Mouse (Mus musculus): ENCODE data around the gene D11Wsu47e. TPM values are rescaled to one million over a fixed set of nuclear protein-coding genes. Genes with fewer than 3 reads are reported as not detected.

The D11Wsu47e gene
- total and polyA plus RNA-seq, 3 experiments = 7.0 to 20.2 (median 14.0) TPM

DNA sequence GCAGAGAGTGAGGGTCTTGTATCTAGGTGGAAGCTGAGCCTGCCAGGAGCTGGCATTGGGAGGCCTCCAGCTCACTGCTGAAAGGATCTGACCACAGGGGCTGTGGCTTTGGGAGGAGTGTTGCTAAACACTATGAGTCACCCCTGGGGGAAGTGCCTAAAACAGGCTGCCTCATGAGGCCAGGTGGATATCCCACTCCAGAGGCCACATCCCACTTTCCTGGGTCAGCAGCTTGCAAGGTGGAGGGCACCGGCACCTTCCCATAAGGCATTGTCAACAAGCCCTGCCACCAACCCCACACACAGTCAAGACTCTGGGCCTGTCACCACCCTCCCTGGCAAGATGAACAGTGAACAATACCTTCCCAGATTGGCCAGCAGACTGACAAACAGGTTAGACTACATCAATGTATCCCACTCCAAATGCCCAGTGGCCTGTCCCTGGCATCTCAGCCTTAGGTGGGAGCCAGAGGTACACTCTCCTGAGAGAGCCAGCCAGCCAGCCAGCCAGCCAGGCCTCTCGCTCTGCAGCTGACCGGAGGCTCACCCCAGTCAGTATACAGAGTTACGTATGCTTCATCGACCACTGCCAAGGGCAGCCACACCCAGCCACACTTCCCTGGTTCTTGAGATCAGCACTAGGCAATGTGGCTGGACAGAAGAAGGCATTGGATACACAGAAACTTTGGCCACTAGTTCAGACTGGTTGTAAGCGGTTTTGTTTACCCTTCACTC lies 49.6 kb downstream of the D11Wsu47e start:
- Histone ChIP-seq H3K9me3 (replicated peaks) (no peaks in the 10 kb centered on the region), H3K36me3 (replicated peaks) (peaks cover 92% of the 10 kb centered on the region), H3K4me3 (ENCODE audit: low read depth, low read length) (peak overlapping the region; percentile 44; the same call in 1 of the 2 replicates), H3K27me3 (ENCODE audit: insufficient read depth, low read length) (no peaks in the 10 kb centered on the region), H3K4me1 (ENCODE audit: insufficient read depth, low read depth, low read length) (peaks cover 67% of the 10 kb centered on the region)
- TF ChIP-seq CTCF (IDR thresholded peaks at IDR 0.05; ENCODE audit: low read depth, low read length) (no peak), GATA1 (IDR thresholded peaks at IDR 0.05; ENCODE audit: borderline replicate concordance, low read length) (no peak), TAL1 (conservative IDR thresholded peaks at IDR 0.05; ENCODE audit: low read depth, low read length) (no peak), POLR2AphosphoS5 (IDR thresholded peaks at IDR 0.05; ENCODE audit: insufficient replicate concordance, low read depth, low read length) (no peak), GATA2 (IDR thresholded peaks at IDR 0.05; ENCODE audit: borderline replicate concordance, low read depth, low read length) (no peak)
- peak; percentile 63 for ATAC-seq (ENCODE audit: extremely low read depth, insufficient number of reproducible peaks, low FRiP score, poor library complexity, severe bottlenecking)
- peak; percentile 57 for DNase-seq (ENCODE audit: low spot score)

DNA sequence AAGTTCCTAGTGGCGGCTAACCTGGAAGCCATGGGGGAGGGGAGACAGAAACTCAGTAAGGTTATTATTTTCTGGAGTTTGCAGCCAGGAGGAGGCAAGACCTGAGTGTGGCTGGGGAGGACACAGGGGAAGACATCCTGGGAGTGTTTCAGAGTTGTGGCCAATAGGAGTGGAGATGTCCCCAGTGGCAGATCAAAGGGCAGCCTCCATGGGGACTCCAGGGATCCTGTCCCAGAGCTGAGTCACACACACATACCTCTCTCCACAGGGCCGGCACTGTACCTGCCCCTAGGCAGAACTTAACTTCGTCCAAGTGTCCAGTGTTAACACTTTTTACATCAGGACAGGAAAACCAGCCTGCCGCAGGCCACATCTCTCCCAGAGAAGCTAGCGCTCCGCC lies 50.9 kb downstream of the D11Wsu47e start:
- DNase-seq (ENCODE audit: low spot score) (no peak), ATAC-seq (ENCODE audit: extremely low read depth, insufficient number of reproducible peaks, low FRiP score, poor library complexity, severe bottlenecking) (no peak)
- H3K36me3 ChIP-seq (replicated peaks) = peaks cover 92% of the 10 kb centered on the region
- H3K9me3 ChIP-seq (replicated peaks) = no peaks in the 10 kb centered on the region
- H3K27me3 ChIP-seq (ENCODE audit: insufficient read depth, low read length) = no peaks in the 10 kb centered on the region
- TF ChIP-seq GATA1 (IDR thresholded peaks at IDR 0.05; ENCODE audit: borderline replicate concordance, low read length) = no peak
- no peak for TF ChIP-seq POLR2AphosphoS5 (IDR thresholded peaks at IDR 0.05; ENCODE audit: insufficient replicate concordance, low read depth, low read length)
- TF ChIP-seq TAL1 (conservative IDR thresholded peaks at IDR 0.05; ENCODE audit: low read depth, low read length) = no peak
- TF ChIP-seq CTCF (IDR thresholded peaks at IDR 0.05; ENCODE audit: low read depth, low read length) = no peak
- TF ChIP-seq GATA2 (IDR thresholded peaks at IDR 0.05; ENCODE audit: borderline replicate concordance, low read depth, low read length) = no peak
- H3K4me3 ChIP-seq (ENCODE audit: low read depth, low read length) = no peak overlapping the region
- H3K4me1 ChIP-seq (ENCODE audit: insufficient read depth, low read depth, low read length) = peaks cover 78% of the 10 kb centered on the region

DNA sequence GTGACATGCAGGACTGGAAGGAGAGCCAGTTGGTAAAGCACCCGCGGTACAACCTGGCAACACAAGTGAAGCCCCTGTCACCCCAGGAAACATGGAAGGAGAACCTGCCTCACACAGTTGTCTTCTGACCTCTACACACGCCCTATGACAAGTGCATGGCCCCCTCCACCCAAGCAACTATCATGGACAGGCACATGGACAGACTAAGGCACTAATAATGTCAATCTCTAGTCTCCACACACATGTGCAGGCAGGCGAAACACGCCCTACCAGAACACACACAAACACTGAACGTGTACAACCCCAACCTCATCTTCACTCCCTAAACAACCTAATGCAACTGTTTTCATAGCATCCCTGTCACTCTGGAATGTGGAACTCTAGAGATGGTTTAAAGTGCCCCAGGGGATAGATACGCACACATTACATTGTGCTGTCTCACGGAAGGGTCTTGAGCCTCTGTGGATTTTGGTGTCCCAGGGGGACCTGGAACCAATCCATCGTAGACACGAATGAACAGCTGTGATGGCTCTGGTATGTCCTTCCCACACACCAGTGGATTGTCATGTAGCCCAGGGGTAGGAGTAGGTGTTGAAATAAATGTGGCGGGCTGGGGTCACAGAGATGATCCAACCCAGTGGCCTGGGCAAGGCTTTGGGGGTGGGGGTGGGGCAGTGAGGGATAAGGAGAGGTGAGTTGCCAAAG lies 52.8 kb downstream of the D11Wsu47e start:
- H3K36me3 ChIP-seq (replicated peaks) = peaks cover 94% of the 10 kb centered on the region
- ATAC-seq (ENCODE audit: extremely low read depth, insufficient number of reproducible peaks, low FRiP score, poor library complexity, severe bottlenecking) (no peak), DNase-seq (ENCODE audit: low spot score) (no peak)
- H3K9me3 ChIP-seq (replicated peaks) = no peaks in the 10 kb centered on the region
- H3K27me3 ChIP-seq (ENCODE audit: insufficient read depth, low read length) = no peaks in the 10 kb centered on the region
- no peak overlapping the region for H3K4me3 ChIP-seq (ENCODE audit: low read depth, low read length)
- peaks cover 71% of the 10 kb centered on the region for H3K4me1 ChIP-seq (ENCODE audit: insufficient read depth, low read depth, low read length)
- TF ChIP-seq GATA1 (IDR thresholded peaks at IDR 0.05; ENCODE audit: borderline replicate concordance, low read length) = no peak
- TF ChIP-seq TAL1 (conservative IDR thresholded peaks at IDR 0.05; ENCODE audit: low read depth, low read length) = no peak
- no peak for TF ChIP-seq POLR2AphosphoS5 (IDR thresholded peaks at IDR 0.05; ENCODE audit: insufficient replicate concordance, low read depth, low read length)
- TF ChIP-seq CTCF (IDR thresholded peaks at IDR 0.05; ENCODE audit: low read depth, low read length) = no peak
- no peak for TF ChIP-seq GATA2 (IDR thresholded peaks at IDR 0.05; ENCODE audit: borderline replicate concordance, low read depth, low read length)

DNA sequence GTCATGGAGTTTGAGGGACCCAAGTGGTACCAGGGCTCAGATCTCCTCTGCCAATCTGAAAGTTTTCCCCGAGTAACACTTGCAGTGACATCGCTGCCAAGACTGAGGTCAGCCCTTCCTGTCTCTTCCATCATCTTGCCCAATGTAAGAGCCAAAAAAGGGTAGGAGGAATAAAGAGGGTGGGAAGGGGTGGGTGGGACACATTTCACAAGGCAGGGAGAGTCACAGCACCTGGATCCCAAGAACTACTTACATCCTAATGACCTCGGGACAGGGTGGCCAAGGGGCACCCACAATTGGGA lies 53.3 kb downstream of the D11Wsu47e start:
- ATAC-seq (ENCODE audit: extremely low read depth, insufficient number of reproducible peaks, low FRiP score, poor library complexity, severe bottlenecking) (no peak), DNase-seq (ENCODE audit: low spot score) (no peak)
- Histone ChIP-seq H3K4me3 (ENCODE audit: low read depth, low read length) (peak overlapping the region; percentile 44; the same call in 1 of the 2 replicates), H3K4me1 (ENCODE audit: insufficient read depth, low read depth, low read length) (peaks cover 68% of the 10 kb centered on the region), H3K36me3 (replicated peaks) (peaks cover 94% of the 10 kb centered on the region), H3K9me3 (replicated peaks) (no peaks in the 10 kb centered on the region), H3K27me3 (ENCODE audit: insufficient read depth, low read length) (no peaks in the 10 kb centered on the region)
- TF ChIP-seq GATA2 (IDR thresholded peaks at IDR 0.05; ENCODE audit: borderline replicate concordance, low read depth, low read length) (no peak), POLR2AphosphoS5 (IDR thresholded peaks at IDR 0.05; ENCODE audit: insufficient replicate concordance, low read depth, low read length) (no peak), TAL1 (conservative IDR thresholded peaks at IDR 0.05; ENCODE audit: low read depth, low read length) (no peak), GATA1 (IDR thresholded peaks at IDR 0.05; ENCODE audit: borderline replicate concordance, low read length) (no peak), CTCF (IDR thresholded peaks at IDR 0.05; ENCODE audit: low read depth, low read length) (no peak)

DNA sequence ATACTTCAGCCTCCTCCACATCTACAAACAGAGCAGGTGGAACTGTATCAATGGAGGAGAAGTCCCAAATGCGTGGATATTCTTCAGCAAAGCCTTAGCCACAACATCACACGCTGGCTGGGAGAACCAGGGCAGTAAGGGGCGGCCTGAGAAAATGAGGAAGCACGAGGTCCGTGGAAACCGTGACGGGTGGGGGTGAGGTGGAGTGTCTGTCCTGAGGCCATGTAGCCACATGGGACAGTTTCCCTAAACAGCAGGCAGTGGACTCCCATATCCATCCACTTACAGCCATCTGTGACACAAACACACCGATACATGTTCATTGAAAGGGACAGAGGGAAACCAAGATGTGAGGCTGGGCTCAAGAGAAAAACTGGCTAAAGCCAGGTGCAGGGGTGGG lies 53.7 kb downstream of the D11Wsu47e start:
- Histone ChIP-seq H3K4me1 (ENCODE audit: insufficient read depth, low read depth, low read length) (peaks cover 64% of the 10 kb centered on the region), H3K9me3 (replicated peaks) (peaks cover 1% of the 10 kb centered on the region; the same call in 1 of the 2 replicates), H3K4me3 (ENCODE audit: low read depth, low read length) (peak overlapping the region; percentile 44; the same call in 1 of the 2 replicates), H3K36me3 (replicated peaks) (peaks cover 94% of the 10 kb centered on the region), H3K27me3 (ENCODE audit: insufficient read depth, low read length) (no peaks in the 10 kb centered on the region)
- DNase-seq (ENCODE audit: low spot score) (peak; percentile 35), ATAC-seq (ENCODE audit: extremely low read depth, insufficient number of reproducible peaks, low FRiP score, poor library complexity, severe bottlenecking) (peak; percentile 37)
- TF ChIP-seq CTCF (IDR thresholded peaks at IDR 0.05; ENCODE audit: low read depth, low read length) = no peak
- no peak for TF ChIP-seq GATA2 (IDR thresholded peaks at IDR 0.05; ENCODE audit: borderline replicate concordance, low read depth, low read length)
- no peak for TF ChIP-seq POLR2AphosphoS5 (IDR thresholded peaks at IDR 0.05; ENCODE audit: insufficient replicate concordance, low read depth, low read length)
- TF ChIP-seq TAL1 (conservative IDR thresholded peaks at IDR 0.05; ENCODE audit: low read depth, low read length) = no peak
- no peak for TF ChIP-seq GATA1 (IDR thresholded peaks at IDR 0.05; ENCODE audit: borderline replicate concordance, low read length)

DNA sequence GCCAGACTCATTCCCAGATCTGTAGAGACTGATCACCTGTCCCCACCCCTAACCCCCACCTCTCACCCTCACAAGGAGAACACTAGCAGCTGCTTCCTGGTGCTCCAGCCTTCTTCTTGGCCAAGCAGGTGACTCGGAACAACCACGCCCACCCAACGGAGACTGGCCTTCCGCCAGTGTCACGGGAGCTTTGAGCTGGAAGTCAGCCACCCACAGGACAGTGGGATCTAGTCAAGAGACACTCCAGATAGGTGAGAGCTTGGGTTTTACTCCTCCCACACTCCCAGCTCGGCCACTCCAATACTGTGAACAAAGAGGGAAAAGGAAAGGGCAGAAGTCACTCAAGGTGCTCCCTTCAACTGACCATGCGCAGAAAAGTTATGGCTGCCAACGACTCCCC lies 55.0 kb downstream of the D11Wsu47e start:
- DNase-seq (ENCODE audit: low spot score) (no peak), ATAC-seq (ENCODE audit: extremely low read depth, insufficient number of reproducible peaks, low FRiP score, poor library complexity, severe bottlenecking) (no peak)
- Histone ChIP-seq H3K27me3 (ENCODE audit: insufficient read depth, low read length) (no peaks in the 10 kb centered on the region), H3K36me3 (replicated peaks) (peaks cover 93% of the 10 kb centered on the region), H3K4me1 (ENCODE audit: insufficient read depth, low read depth, low read length) (peaks cover 51% of the 10 kb centered on the region), H3K9me3 (replicated peaks) (peaks cover 7% of the 10 kb centered on the region), H3K4me3 (ENCODE audit: low read depth, low read length) (no peak overlapping the region)
- TF ChIP-seq POLR2AphosphoS5 (IDR thresholded peaks at IDR 0.05; ENCODE audit: insufficient replicate concordance, low read depth, low read length) (no peak), GATA2 (IDR thresholded peaks at IDR 0.05; ENCODE audit: borderline replicate concordance, low read depth, low read length) (no peak), GATA1 (IDR thresholded peaks at IDR 0.05; ENCODE audit: borderline replicate concordance, low read length) (no peak), CTCF (IDR thresholded peaks at IDR 0.05; ENCODE audit: low read depth, low read length) (no peak), TAL1 (conservative IDR thresholded peaks at IDR 0.05; ENCODE audit: low read depth, low read length) (no peak)
